Mouse (Mus musculus): ENCODE measurements around the gene Rbm18. TPM values are rescaled to one million over a fixed set of nuclear protein-coding genes. Genes with fewer than 3 reads are reported as not detected.

Rbm18 gene
- polyA plus RNA-seq, 1 experiment, result 8.6 TPM

- DNase-seq (ENCODE audit: low read depth, low spot score), result no peak
- WGBS, result 2% methylated on average over 7 of the region's 7 CpGs
Measured at GRCm38 (mm10) chr2:36108615-36109014, 28.0 kb downstream of the Rbm18 start.

- 1% methylated on average over 57 of the region's 58 CpGs for WGBS
- no peak for DNase-seq (ENCODE audit: low read depth, low spot score)
Measured at GRCm38 (mm10) chr2:36104956-36105741, 31.4 kb downstream of the Rbm18 start, which contains the start of gene Lhx6. Gene Lhx6 (minus strand): TSS chr2:36105408.

DNA sequence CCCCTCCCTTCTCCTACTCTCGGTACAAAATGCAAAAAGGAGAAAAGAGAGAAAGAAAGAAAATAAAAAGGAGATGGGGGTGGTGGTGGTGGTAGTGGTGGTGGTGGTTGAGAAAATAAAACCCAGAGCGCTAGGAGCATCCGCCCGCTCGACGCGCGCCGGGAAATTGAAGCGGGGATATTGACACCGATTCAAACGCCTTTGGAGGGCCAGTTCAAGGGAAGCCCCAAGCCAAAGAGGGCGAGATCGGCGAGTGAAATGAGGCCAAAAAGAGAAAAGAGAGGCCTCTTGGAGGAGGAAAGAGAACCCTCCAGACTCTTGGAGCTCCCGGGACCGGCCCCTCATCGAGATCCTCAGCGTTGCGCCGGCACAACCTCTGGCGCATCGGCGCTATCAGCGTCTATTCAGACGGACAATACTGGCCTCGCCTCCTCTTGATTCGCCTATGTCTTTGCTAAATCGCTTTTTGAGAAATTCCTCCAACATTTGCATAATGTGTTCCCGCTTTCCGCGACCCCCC is 32.1 kb downstream of the Rbm18 start:
- WGBS, result 2% methylated on average over 32 of the region's 32 CpGs
- no peak for DNase-seq (ENCODE audit: low read depth, low spot score)

DNA sequence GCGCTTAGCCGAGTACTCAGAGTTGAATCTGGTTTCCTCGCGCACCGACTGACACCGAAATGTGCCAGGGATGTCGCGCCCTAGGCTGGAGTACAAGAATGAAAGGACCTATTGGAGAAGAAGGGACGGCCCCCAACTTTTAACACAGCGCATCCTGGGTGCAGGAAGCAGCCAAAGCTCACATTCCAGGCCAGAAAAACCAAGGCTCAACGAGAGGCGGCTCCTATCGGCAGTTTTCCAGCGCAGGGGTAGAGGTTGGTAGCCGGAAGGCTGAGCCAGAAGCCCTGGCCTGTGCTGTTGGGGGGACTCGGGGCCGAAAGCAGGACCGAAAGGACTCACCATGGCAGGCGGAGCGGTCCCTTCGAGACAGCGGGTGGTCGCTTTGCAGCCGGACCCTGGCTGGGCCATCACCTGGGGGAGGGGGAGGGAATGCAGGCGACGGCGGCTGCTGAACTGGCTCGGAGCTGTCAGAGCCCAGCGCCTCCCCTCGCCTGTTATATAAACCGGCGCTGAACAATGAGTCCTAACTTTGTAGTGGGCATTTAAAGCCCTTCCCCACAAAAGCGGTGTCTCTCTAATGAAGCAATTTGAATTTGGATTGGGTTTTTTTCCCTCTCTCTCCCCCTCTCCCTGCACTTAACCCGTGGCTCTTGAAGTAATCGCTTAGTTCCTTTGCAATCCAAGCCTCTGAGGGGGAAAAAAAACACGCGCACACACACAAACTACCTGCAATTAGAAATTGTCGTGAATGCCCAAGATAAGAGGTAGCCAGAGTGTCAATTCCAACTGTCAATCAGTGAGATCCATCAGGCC is 32.8 kb downstream of the Rbm18 start:
- DNase-seq (ENCODE audit: low read depth, low spot score), result no peak
- 4% methylated on average over 38 of the region's 38 CpGs for WGBS

GRCm38 (mm10) chr2:36103069-36103554 is 33.5 kb downstream of the Rbm18 start:
- WGBS, result 5% methylated on average over 21 of the region's 21 CpGs
- no peak for DNase-seq (ENCODE audit: low read depth, low spot score)

GRCm38 (mm10) chr2:36102559-36102946 is 34.0 kb downstream of the Rbm18 start:
- WGBS, result 4% methylated on average over 21 of the region's 21 CpGs
- no peak for DNase-seq (ENCODE audit: low read depth, low spot score)

- 12% methylated on average over 28 of the region's 28 CpGs for WGBS
- no peak for DNase-seq (ENCODE audit: low read depth, low spot score)
Measured at GRCm38 (mm10) chr2:36101866-36102558, 34.6 kb downstream of the Rbm18 start.

GRCm38 (mm10) chr2:36099739-36100138 is 36.8 kb downstream of the Rbm18 start:
- WGBS, result 20% methylated on average over 6 of the region's 6 CpGs
- DNase-seq (ENCODE audit: low read depth, low spot score), result no peak

DNA sequence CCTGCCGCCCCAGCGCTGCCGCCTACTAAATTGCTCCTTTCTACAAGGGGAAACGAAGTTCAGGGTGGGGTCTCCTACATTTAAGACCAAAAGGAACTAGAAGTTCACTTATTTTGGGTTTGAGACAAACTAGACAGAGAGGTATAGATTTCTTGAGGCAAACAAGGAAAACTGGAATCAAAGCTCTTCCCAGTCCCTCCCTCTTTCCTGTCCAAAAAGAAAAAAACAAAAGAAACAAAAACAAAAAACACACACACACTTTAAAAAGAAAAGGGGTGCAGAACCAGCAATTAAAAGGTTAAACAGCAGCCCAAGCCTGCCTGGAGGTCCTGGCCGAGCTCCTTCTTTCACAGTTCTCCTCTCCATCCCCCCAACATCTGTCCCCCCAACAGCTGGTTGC is 38.6 kb downstream of the Rbm18 start:
- WGBS, result 20% methylated on average over 5 of the region's 5 CpGs
- DNase-seq (ENCODE audit: low read depth, low spot score), result no peak

- WGBS, result 11% methylated on average over 18 of the region's 18 CpGs
- no peak for DNase-seq (ENCODE audit: low read depth, low spot score)
Measured at GRCm38 (mm10) chr2:36097129-36097815, 39.3 kb downstream of the Rbm18 start.

GRCm38 (mm10) chr2:36093914-36094475 is 42.6 kb downstream of the Rbm18 start:
- DNase-seq (ENCODE audit: low read depth, low spot score), result no peak
- 8% methylated on average over 31 of the region's 31 CpGs for WGBS

DNA sequence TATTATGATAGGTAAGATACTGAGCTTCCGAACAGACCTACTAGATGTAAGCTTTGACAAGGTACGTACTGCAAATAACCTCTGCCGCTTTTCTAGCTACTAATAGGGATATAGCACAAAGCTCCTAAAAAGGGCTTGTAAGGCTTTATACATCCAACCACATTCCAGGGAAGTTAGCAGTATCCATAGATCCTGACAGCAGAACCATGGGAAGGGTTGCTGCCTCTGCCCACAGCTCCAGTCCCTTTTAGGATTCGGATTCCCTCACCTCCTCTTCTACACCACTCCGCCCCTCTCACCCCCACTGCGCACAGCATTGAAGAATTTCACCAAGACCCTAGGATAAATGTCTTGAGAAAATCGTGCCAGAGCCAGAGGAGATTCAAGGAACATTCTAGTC is 43.3 kb downstream of the Rbm18 start:
- no peak for DNase-seq (ENCODE audit: low read depth, low spot score)
- 39% methylated on average over 7 of the region's 7 CpGs for WGBS

DNA sequence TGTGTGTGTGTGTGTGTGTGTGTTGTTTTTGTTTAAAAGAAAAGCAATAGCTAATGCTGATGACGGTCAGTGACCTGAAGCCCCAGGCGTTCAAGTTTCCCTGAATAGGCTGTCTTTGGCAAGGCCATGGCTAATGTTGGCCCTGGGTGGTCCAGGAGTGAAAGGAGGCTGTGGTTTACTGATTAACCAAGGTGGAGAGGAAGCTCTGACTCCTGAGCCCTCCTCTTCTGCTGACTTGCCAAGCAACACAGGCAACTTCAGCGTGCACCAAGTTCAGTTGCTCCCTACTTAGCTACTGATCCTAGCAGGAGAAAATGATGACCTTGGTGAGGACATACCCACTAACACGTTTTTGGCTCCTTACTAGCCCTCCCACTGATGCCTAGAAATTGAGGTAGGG is 43.8 kb downstream of the Rbm18 start:
- no peak for DNase-seq (ENCODE audit: low read depth, low spot score)
- 15% methylated on average over 4 of the region's 4 CpGs for WGBS

DNA sequence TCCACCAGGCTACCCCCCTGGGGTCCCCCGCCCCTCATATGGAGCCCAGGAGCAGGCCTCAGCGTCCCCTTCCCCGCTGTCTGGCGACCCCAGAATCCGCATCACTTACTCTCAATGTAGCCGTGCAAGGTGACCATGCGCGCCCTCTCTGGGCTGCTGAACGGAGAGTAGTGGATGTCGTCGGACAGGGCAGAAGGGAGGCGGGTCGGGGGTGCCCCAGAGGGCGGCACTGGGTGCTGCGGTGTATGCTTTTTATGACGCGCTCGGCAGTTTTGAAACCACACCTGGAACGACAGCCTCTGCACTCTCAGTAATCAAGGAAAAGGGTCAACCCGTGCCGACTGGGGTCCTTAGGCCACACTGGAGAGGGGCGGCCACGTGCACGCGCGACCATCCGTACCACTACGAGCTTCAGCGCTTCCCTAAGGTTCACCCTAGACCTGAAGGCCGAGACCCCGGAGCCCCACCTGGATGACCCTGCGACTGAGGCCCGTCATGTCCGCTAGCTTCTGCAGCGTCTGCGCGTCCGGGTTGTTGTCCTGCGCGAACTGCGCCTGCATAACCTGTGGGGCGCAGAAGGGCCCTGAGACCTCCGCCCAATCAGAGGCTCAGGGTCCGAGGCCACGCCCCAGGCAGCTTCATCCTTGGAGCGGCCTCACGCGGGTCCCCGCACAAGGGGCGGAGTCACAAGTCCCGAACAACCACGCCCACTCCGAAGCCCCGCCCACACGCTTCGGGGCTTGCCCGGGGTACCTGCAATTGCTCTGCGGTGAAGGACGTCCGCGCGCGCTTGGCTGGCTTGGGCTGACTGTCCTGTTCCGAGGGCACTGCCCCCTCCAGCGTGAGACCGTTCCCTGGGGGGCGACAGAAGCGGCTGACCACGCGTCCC is 45.5 kb downstream of the Rbm18 start:
- 4% methylated on average over 70 of the region's 70 CpGs for WGBS
- DNase-seq (ENCODE audit: low read depth, low spot score), result no peak

DNA sequence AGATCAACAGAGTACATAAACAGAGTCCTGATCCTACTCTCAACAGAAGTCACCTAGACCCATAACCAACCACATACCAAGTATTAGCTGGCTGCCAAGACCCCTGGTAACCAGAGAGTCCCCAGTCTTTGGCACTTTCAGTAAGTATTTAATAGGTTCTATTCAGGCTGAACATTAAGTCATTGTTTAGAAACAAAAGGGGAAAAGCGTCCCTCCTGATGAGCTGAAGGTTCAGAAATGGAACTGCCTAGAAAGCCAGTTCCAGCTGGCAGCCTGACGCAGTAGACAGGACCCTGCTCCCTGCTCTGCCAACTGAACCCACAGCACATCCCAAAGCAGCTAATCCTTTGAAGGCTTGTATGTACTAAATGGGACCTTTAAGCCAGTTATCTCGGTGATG is 47.4 kb downstream of the Rbm18 start:
- no peak for DNase-seq (ENCODE audit: low read depth, low spot score)
- 40% methylated on average over 3 of the region's 3 CpGs for WGBS

DNA sequence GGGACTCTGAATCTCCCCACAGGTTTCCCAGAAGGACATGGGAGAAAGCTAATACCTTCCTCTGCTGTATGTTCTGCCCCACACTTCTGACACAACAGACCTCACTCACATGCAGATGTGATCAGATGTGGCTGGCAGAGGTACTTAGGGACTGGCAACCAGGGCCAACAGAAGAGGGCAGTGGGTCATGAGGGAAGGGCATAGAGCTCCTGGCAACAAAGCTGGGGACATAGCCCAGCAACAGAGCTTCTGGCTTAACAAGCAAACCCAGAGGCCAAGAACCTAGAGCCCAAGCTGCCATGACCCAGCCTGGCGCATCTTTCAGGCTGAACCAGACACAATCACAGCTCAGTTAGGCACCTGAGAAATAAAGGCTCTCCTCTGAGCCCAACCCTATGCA is 51.5 kb downstream of the Rbm18 start:
- no peak for DNase-seq (ENCODE audit: low read depth, low spot score)
- 96% methylated on average over 1 of the region's 1 CpGs for WGBS

DNA sequence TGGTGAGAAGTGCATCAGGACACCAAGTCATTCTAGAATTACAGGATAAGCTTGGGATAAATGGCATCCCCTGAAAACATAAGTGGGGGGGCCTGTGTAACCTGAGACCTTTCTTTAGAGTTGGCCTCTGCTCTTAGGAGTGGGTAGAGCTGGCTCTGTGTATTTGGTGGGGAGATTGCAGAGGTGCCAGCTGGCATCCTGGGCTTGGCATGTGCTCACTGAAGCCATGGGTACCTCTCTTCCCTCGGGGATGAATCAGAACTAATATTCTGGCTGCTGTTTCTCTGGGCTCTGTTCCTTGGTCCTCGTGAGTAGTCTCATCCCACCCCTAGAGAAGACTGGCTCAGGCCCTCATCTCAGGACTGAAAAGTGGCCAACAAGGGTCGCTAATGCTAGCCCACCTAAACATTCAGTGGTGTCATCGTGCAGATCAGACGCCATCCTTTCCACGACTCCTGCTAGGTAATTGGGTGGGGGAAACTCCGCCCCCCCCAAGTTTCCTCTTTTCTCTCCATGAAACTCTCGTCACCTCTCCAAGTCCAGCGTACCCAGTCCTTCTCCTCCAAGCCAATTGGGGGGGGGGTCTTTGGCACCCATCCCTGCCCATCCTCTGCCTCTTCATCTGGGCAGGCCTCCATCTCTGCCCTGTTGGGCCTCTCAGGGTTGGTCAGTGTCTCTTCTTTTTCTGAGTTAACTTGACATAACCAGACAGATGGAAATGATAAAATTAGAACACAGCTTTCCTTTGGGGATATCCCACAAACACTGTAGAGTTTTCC is 53.6 kb downstream of the Rbm18 start:
- WGBS, result 78% methylated on average over 9 of the region's 9 CpGs
- DNase-seq (ENCODE audit: low read depth, low spot score), result no peak
